ENCODE assay signal across 35 mouse cellular contexts in the genomic region with DNA sequence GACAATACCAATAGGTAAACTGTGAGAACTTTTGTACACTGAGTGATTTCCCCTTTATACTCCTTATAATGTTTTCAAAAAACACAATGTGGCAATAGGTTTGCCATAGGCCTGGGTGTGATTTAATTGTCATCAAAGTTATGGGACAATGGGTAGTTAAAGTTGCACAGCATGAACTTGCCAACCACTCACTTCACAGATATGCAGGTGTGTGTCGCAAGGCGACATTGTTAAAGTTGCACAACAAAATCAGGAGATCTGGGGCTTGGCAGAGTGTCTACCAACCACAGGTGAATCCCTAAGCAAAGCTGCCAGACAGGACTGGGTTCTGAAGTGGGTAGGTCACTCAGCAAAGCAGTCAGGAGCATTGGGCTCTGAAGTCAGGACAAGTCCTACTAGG. TPM values are rescaled to one million over a fixed set of nuclear protein-coding genes. Genes with fewer than 3 reads are reported as not detected.
"Had no signal": no experiment of that assay in that cellular context is flagged by ENCODE, and none has a peak within 500 bp of the region (broad histone marks: within the 10 kb centered on the region; RNA-seq: fewer than 3 reads in every experiment).

No protein-coding gene starts in this region.

- DNase-seq: forebrain, postnatal 0 days; gastrocnemius, postnatal 14 days; gastrocnemius, postnatal 36 days; heart, adult 18-20 months; heart, postnatal 10 days; kidney, adult 11 months; kidney, adult 2 months; kidney, adult 9 months; kidney, postnatal 14 days; kidney, postnatal 4 days; liver had no signal

- H3K4me1 ChIP-seq: heart, embryonic 10.5 days; heart, embryonic 12.5 days; hindbrain, embryonic 13.5 days; hindbrain, embryonic 15.5 days; kidney, embryonic 15.5 days; limb, embryonic 10.5 days; limb, embryonic 12.5 days had no signal

- ATAC-seq: forebrain, postnatal 0 days; hindbrain, postnatal 0 days had no signal

- H3K4me2 ChIP-seq: heart, embryonic 12.5 days; hindbrain, embryonic 13.5 days; hindbrain, embryonic 15.5 days; kidney, embryonic 15.5 days; limb, embryonic 12.5 days; liver, embryonic 11.5 days had no signal

- H3K9me3 ChIP-seq: heart, embryonic 10.5 days; heart, embryonic 12.5 days; hindbrain, embryonic 13.5 days; hindbrain, embryonic 15.5 days; kidney, embryonic 15.5 days; limb, embryonic 10.5 days; limb, embryonic 12.5 days had no signal

- H3K27ac ChIP-seq: heart, embryonic 10.5 days; hindbrain, embryonic 13.5 days; hindbrain, embryonic 15.5 days; hindbrain, postnatal 0 days; kidney, embryonic 15.5 days; kidney, postnatal 0 days; layer of hippocampus, adult 2 months; left cerebral cortex, adult 2 months; limb, embryonic 10.5 days; limb, embryonic 12.5 days had no signal

- H3K36me3 ChIP-seq: heart, embryonic 10.5 days; heart, embryonic 12.5 days; hindbrain, embryonic 13.5 days; hindbrain, embryonic 15.5 days; kidney, embryonic 15.5 days; limb, embryonic 10.5 days; limb, embryonic 12.5 days had no signal

- H3K27me3 ChIP-seq: heart, embryonic 12.5 days; hindbrain, embryonic 13.5 days; hindbrain, embryonic 15.5 days; kidney, embryonic 15.5 days; limb, embryonic 12.5 days had no signal

- H3K9ac ChIP-seq: forebrain, postnatal 0 days; heart, embryonic 12.5 days; hindbrain, embryonic 13.5 days; hindbrain, embryonic 15.5 days; kidney, embryonic 15.5 days; limb, embryonic 12.5 days had no signal

- H3K4me3 ChIP-seq: heart, embryonic 10.5 days; heart, embryonic 12.5 days; hindbrain, embryonic 13.5 days; hindbrain, embryonic 15.5 days; kidney, embryonic 15.5 days; layer of hippocampus, adult 2 months; left cerebral cortex, adult 2 months; limb, embryonic 10.5 days; limb, embryonic 12.5 days had no signal

RNA-seq across cellular contexts. Expression of gene Sdr16c6, which starts 1.3 kb away (rescaled TPM):
- total RNA-seq: forebrain, postnatal 0 days; gastrocnemius, adult 18-20 months; gastrocnemius, adult 8-10 months; gastrocnemius, postnatal 14 days; gastrocnemius, postnatal 36 days; heart, adult 18-20 months; heart, adult 8-10 months; heart, postnatal 10 days; heart, postnatal 25 days; hematopoietic stem cell, adult 5-6 weeks; hindbrain, postnatal 0 days; layer of hippocampus, adult 2 months; layer of hippocampus, postnatal 10 days; layer of hippocampus, postnatal 25 days; left cerebral cortex, adult 2 months; left cerebral cortex, postnatal 14 days; left cerebral cortex, postnatal 36 days had no signal
- polyA plus RNA-seq: forebrain, postnatal 0 days; heart, embryonic 10.5 days; heart, embryonic 12.5 days; heart, embryonic 14.5 days; heart, embryonic 16.5 days; hindbrain, embryonic 11.5 days; hindbrain, embryonic 13.5 days; hindbrain, postnatal 0 days; kidney, adult 2 months; kidney, postnatal 0 days; limb, embryonic 10.5 days; limb, embryonic 12.5 days; liver, embryonic 11.5 days had no signal
